Mouse (Mus musculus) Muller cell, postnatal 12 days (primary cell): Measurements from ENCODE around the gene Ehd4.
A peak's percentile ranks its signal among the peaks of the same experiment; 100 is the strongest.

Experiments
- DNase-seq: peaks from one replicate; pipeline ENCODE4 v3.0.0-alpha.2; 2015; ENCODE audit errors: inconsistent ontology term

The Ehd4 gene

GRCm38 (mm10) chr2:120154361-120154894 is at the start of gene Ehd4:
Gene Ehd4, minus strand, starts transcription at chr2:120154606.
- DNase-seq, result peak; percentile 99

DNA sequence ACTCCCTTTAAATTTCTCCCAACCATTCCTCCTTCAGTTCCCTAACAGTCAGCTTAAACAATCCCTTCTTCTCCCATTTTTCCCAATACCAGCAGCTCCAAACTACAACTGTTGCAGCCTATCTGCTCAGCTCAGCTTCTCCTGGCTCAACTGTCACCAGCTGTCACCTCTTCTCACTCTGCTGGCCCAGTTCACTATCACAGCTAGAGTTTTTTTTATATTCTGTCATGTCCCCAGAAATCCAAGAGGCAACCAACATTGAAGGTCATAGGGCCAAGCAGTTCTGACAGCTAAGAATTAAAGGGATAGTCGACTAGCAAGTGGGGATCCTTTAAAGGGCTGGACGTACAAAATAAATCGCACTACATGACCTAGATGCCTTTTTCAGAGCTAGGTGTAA is 49.3 kb upstream of the Ehd4 start:
- DNase-seq, result no peak

GRCm38 (mm10) chr2:120200077-120200476 is 45.7 kb upstream of the Ehd4 start:
- DNase-seq, result no peak

- no peak for DNase-seq
Observed at GRCm38 (mm10) chr2:120188174-120188573, 33.8 kb upstream of the Ehd4 start.

DNA sequence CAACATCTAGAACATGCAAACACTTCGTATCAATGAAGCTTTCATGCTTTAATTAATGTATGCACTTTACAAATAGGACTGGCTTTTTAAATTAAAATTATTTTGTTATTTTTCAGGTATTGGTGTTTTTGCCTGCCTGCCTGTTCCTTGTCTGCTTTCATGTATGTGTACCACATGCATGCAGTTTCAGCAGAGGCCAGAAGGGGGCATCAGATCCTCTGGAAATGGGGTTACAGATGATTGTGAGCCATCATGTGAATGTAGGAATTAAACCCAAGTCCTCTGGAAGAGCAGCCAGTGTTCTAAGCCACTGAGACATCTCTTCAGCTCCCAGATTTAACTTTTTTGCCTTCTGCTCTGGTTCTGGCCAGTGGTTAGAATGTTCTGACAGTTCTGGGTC is 33.2 kb upstream of the Ehd4 start:
- no peak for DNase-seq

DNA sequence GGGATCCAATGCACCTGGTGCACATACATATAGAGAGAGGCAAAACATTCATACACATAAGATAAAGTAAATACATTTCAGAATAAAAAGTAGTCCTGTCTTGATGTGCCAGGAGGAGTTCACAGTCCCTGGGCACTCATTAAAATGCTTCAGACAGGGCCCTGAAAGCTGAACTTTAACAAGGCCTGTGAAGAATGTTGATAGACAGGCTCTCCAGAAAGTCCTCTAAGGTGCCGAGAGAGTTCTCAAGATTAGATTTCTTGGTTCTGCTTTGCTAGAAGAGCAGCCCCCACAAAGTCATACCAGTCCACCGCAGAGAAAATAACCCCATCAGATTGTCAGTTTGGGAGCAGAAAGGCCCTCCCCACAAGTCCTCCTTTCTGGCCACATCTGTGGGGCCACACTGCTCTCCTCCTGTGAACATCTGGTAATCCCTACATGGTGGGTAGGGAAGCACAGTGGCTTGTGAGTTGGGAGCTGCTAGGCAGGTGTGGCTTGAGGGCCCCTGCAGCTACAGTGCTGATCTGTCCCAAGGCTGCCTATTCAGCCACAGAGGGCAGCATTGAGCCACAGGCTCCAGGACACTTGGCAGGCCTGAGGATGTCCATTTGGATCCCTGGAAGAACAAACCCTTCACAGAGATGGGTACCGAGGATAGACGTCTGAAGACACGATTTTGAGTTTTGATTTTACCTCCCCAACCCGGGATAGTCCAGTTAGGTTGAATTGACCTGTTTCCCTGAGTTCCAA is 31.3 kb upstream of the Ehd4 start:
- DNase-seq, result no peak

DNA sequence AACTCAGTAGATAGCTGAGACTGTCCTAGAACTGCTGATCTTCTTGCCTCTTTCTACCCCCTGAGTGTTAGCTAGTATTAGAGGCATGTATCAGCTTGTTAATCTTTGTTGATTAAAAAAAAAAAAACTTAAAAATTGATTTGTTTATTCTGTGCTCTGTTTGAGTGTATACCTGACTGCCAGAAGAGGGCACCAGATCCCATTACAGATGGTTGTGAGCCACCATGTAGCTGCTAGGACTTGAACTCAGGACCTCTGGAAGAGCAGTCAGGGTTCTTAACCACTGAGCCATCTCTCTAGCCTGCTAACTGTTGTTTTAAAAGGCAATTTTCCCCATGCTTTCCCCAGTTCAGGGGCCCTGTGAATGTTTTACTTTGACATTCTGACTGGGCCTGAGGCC is 24.5 kb upstream of the Ehd4 start:
- no peak for DNase-seq

- DNase-seq, result peak; percentile 27
Observed at GRCm38 (mm10) chr2:120173718-120174117, 19.3 kb upstream of the Ehd4 start.

- DNase-seq, result no peak
Observed at GRCm38 (mm10) chr2:120171362-120171761, 17.0 kb upstream of the Ehd4 start.

DNA sequence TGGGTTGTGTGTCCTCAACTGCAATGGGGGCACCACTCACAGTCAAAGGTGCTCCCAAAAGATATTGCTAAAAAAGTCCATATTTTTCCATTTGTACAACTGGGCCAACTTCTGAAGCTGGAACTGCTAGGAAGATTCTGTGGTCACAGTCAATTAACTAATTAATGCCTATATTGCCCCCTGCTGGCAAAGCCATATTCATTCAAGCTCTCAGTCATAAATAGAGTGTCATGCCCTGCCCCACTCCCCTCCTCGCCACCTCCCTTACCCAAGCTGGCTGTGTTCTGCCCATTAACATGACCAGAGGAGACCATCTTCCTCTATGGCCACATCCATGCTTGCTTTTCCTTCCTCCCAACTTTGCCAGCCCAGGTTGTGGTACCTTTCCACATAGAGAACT is 16.3 kb upstream of the Ehd4 start:
- DNase-seq, result peak; percentile 33

DNA sequence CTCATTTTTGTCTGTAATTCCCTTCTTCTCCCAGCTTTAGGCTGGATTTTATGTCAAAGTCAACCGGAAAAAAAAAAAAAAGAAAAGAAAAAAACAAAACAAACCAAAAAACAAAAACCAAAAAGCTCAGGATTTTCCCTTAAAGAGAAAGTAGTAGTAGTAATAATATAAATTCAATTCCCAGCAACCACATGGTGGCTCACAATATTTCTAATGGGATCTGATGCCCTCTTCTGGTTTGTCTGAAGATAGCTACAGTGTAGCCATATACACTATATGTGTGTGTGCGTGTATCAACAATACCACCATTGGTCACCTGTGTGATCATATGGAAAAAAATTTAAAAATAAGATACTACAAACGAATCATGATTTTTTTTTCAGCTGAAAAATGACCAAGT is 15.0 kb upstream of the Ehd4 start:
- no peak for DNase-seq

DNA sequence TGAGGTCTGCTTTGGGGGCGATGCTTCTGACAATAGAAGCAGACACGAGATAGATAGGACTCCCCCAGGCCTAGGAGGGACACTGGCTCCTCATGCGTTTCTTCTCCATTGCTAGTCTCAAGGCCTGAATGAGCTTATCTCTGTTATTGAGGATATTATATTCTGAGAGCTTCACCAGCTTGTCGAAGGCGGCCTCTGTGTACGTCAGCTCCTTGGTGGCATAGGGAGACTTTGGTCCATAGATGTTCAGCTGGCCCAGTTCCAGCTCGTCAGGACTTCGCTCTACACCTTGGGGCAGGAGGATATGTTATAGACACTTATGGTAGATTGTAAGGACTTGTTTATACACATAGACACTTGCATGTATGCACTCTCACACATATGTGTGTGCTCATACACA is 13.4 kb upstream of the Ehd4 start:
- DNase-seq, result no peak

GRCm38 (mm10) chr2:120165474-120165873 is 11.1 kb upstream of the Ehd4 start:
- DNase-seq, result no peak

DNA sequence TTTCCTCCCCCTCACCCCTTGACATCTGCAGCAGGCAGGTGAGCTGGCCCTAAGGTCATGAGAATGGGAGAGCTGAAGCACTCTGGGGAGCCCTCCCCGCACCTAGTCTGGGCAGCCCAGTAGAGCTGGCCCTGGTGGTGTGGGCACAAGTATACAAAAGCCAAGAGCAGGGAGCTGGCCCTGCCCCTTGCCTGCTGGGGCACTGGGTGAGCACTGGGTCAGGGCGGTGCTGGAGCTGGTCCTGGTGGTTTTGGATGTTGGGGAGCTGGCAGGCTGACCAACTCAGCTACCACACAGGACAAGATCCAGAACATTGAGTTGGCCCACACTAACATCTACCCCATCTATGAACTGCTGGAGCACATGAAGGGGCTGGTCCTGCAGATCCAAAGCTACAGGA is 5.0 kb upstream of the Ehd4 start:
- DNase-seq, result no peak

GRCm38 (mm10) chr2:120158846-120159245 is 4.4 kb upstream of the Ehd4 start:
- no peak for DNase-seq

DNA sequence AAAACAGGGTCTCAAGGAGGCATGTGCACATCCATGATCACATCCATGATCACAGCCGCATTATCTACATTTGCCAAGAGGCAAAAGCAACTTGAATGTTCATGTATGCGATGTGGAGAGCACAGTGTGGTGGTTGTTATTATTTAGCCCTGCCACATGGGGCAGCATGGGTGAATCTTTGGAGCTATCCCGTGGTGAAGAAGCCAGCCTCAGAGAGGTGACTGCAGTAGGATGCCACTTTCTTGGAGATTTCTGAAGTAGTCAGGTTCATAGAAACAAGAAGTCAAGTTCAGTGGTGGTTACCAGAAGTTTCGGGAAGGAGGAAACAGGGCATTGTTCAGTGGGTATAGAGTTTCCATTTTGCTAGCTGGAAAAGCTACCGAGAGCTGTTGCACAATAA is 3.6 kb upstream of the Ehd4 start:
- DNase-seq, result no peak

DNA sequence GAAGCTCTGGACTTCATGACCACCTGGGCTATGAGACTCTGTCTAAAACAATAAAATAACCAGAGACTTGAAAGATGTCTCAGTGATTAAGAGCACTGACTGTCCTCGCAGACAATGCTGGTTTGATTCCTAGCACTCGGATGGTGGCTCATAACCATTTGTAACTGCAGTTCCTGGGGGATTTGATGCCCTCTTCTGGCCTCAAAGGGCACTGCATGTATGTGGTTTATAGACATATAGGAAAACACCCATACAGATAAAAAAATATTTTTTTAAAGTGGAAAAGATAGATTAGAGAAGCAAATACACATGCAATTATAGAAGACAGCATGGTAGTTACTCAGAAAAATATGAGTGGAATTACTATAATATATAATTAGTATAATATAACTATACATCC is 3.2 kb upstream of the Ehd4 start:
- DNase-seq, result no peak

DNA sequence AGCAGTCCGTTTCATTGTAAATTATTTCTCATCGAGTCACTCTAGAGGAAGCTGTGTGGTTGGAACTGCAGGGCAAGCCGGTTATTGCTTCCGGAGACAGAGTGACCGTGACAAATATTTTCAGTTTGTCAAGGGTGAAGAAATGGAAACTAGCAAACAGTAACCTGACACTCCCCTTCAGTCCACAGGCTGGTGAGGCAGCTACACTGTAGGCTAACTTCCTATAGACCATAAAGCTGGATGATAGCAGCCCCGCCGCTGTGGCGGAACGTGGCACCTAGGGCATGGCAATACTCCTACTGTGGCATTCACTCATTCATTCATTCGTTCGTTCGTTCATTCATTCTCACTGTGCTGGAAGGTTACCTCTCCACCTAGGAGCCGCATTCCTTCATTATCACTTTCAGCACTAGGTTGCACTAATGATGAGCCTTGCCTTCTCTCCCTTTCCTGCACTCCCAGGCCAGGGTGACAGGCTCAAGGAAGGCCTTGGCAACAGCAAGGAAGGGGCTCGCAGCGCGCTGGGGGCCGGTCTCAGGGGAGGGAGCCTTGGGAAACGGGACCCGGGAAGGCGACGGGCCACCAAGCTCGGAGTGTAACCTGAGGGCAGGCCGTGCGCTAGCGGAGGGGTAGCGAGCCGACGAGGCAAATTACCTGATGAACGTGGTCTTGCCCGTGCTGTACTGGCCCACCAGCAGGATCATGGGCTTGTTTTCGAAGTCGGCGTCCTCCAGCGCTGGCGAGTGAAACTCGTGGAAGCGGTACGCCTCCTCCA is 633 bp downstream of the Ehd4 start:
- DNase-seq, result peak; percentile 55

GRCm38 (mm10) chr2:120150571-120150970 is 3.8 kb downstream of the Ehd4 start:
- DNase-seq, result no peak

DNA sequence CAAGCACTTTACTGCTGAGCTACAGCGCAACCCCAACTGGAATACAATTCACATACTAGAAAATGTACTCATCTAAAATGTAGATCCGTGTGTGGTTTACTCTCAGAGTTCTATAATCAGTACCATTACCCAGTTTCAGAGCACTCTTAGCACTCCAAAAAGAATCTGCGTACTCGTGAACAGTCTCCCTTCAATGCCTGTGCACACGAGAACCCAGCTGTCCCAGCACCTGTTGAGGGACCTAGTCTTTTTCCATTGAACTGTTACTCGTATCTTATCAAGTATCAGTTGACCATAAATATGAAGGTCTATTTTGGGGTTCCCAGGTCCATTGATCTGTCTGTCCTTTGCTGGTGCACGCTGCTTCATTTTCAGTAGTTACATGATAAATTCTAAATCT is 4.8 kb downstream of the Ehd4 start:
- no peak for DNase-seq

DNA sequence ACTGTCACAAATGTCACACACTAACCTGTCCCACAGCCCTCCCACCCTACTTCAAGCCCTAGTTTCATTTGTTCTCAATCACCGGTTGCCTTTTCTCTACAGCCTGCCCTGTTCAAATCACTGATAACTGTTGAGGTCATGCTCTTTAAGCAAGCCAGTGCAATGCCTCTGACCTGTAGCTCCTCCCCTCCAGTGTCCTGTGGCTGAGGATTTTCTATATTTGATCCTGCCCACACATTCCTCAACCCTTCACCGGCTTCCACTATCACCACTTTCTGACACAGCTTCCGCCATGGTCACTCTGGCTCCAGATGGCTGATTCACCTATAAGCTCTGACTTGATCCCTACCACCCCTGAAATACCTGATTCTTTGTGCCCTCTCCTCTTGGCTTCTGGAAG is 6.4 kb downstream of the Ehd4 start:
- DNase-seq, result no peak

DNA sequence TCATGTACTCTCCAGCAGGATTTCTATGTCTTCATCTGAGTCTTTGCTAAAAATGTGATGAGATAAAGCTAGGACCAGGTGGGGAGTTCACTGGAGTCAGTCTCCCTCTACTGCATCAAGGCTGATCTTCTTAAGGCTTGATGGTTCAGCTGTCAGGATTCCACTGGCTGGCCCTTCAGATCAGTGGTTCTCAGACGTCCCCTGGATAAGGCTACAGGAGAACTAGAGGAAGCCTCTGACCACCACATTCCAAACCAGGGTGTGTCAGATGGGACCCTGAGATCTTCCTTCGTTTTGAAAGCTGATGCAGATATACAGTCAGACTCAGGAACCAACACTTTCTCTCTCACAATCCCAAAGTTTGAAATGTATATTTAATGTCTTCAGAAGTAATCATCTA is 7.0 kb downstream of the Ehd4 start:
- DNase-seq, result no peak

DNA sequence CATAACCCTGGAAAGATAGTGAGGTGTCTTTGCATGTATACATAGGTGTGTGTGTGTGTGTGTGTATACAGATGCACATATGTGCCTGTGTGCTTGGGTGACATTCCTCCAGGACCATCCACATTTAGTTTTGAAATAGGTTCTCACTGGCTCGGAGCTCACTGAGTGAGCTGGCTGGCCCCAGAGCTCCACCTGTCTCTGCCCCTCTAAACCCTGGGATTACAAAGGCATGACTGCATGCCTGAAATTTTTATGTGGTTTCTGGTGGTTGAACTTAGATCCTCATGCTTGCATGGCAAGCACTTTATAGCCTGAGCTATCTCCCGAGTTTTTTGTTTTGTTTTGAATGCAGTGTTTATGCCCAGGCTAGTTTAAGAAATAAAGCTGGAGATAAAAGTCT is 7.9 kb downstream of the Ehd4 start:
- DNase-seq, result no peak
